Mouse (Mus musculus) splenic B cell, adult 2 months (primary cell): ENCODE results near the gene Nat8f3.
"Not testable (repeated sequence)": the region's sequence is repeated elsewhere in the genome, so short reads cannot be mapped to it uniquely, and the experiment has no call there.

Source experiments
- DNase-seq: peaks from one replicate; pipeline ENCODE4 v3.0.0-alpha.2; 2011; ENCODE audit warnings: low read depth, low spot score
- H3K27me3 ChIP-seq: 2 replicates; pipeline ENCODE4 v1.6.1; 2012; ENCODE audit warnings: mild to moderate bottlenecking, low read length, moderate library complexity, mixed read lengths; ENCODE audit not compliant: control insufficient read depth, poor library complexity, insufficient read depth, severe bottlenecking
- H3K36me3 ChIP-seq: 2 replicates; pipeline ENCODE4 v1.6.1; 2012; ENCODE audit warnings: mild to moderate bottlenecking, low read length, moderate library complexity, mixed read lengths; ENCODE audit not compliant: control insufficient read depth, poor library complexity, insufficient read depth, severe bottlenecking

Gene Nat8f3

DNA sequence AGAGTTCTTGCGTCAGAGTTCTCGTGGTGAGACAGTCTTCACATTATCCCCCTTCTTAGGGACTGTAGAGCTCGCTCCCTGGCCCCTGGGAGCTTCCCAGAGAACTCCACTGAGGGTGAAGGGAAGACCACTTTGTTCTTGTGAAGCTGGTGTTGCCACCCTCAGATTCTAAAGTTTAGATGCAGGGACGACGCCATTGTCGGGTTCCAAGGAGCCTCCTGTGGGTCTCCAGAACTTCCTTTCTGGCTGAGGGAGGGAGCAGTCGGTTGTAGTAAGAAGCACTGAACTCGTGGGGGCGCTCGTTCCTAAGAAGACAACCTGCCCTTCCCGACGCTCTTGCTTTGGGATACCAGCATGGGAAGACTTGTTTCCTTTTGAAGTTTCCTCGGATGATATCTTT, at the start of gene Nat8f3:
Gene Nat8f3 (minus strand): TSS at position 223 of the 400 bp plus-strand sequence.
- not testable (repeated sequence) for H3K36me3 ChIP-seq, H3K27me3 ChIP-seq, DNase-seq

DNA sequence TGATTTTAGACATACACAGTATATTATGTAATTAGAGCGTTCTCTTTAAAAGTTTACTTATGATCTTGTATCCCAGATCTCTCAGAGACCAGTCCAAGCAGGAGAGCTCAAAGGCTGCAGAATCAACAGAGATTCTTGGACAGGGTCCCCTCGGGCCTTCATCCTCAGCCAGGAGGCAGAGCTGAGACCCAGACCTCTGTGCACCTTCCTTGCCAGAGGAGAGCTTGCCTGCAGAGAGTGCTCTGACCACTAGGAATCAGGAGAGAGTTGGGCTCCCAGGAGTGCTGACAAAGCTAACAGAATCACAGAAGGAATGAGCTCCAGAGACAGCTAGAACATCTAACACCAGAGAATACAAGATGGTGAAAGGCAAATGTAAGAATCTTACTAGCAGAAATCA, 47.8 kb upstream of the Nat8f3 start:
- H3K27me3 ChIP-seq: no peaks in the 10 kb centered on the region
- no peak for DNase-seq
- H3K36me3 ChIP-seq: no peaks in the 10 kb centered on the region

DNA sequence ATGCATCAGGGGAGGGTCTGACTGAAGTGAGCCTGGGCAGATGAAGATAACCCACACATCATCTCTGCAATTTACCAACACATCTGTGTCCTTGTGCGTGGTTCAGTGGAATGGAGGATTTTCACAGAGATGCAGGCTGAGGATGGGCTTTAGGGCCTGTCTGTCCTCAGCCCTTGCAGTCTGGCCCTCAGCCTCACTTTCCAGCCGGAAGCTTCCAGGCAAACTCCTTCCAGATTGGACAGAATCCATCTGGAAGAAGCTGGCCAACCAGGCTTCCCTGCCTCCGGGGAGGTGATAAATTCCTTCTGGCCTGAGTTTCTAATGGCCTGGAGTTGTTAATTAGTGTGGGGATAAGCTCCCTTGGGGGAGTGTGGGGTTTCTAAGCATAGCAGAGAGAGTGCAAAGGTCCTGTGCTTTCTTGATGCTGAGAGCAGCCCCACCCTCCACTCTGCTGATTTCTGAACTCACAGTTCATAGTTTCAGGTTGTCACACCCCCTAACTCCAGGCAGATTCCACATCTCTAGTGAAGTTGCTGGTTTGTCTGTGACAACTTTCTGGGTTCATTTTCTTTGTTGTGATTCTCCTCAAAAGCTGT, 45.5 kb upstream of the Nat8f3 start:
- not testable (repeated sequence) for DNase-seq, H3K27me3 ChIP-seq, H3K36me3 ChIP-seq

DNA sequence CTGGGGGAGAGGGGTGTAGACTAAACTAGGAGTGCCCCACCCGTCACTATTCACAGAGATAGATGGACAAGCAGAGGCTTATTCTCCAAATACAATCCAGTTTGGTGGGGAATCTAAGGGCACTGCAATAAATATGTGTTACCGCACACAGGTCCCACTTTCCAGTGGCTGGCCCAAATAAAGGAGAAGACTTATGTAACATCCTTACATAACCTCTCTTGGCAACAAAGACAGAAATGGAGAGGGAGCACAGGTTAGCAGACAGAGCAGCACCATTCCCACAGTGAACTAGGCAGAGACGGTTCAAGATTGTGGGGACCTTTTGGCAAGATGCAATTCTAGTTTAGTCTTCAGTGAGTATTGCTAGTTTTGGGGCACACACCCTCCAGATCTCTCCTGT, 45.0 kb upstream of the Nat8f3 start:
- H3K36me3 ChIP-seq, H3K27me3 ChIP-seq, DNase-seq: not testable (repeated sequence)

DNA sequence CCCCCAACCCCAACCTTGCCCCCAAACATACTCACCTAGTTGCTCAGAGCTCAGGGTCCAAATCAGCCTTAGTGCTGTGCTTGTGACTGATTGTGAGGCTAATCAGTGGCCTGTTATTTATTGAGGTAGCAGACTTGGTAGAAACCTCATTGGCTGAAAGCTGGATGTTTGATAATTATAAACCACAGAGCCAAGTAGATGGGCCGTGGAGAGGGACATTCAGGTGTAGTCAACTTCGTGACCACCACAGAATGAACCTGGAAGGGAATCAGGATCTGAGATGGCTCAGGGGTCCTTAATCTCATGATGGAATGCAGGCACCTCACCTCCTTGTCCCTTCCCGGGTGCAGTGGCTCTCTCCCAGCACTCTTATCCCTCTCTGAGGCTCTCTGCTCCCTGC, 44.2 kb upstream of the Nat8f3 start:
- DNase-seq, H3K36me3 ChIP-seq: not testable (repeated sequence)

DNA sequence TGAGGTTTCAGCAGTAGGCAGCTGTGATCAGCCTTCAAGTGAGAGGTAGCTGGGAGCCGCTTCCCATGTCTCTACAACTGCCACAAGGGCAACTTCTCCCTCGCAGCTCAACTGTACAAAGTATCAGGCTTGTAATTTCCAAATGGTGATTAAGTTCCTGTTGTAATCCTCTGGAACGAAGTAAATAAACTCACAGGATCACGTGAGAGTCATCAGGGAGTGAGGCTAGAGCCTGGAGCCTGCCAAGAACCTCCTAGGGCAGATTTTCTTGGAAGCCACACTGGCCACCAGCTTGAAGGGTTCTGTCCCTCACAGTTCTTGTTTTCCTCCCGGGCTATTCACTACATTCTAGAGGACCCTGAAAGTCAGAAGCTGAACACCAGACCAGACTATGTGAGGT, 37.6 kb upstream of the Nat8f3 start:
- H3K36me3 ChIP-seq, DNase-seq: not testable (repeated sequence)

More for the DNA sequence above, 44.2 kb upstream of the Nat8f3 start:
- not testable (repeated sequence) for H3K27me3 ChIP-seq

DNA sequence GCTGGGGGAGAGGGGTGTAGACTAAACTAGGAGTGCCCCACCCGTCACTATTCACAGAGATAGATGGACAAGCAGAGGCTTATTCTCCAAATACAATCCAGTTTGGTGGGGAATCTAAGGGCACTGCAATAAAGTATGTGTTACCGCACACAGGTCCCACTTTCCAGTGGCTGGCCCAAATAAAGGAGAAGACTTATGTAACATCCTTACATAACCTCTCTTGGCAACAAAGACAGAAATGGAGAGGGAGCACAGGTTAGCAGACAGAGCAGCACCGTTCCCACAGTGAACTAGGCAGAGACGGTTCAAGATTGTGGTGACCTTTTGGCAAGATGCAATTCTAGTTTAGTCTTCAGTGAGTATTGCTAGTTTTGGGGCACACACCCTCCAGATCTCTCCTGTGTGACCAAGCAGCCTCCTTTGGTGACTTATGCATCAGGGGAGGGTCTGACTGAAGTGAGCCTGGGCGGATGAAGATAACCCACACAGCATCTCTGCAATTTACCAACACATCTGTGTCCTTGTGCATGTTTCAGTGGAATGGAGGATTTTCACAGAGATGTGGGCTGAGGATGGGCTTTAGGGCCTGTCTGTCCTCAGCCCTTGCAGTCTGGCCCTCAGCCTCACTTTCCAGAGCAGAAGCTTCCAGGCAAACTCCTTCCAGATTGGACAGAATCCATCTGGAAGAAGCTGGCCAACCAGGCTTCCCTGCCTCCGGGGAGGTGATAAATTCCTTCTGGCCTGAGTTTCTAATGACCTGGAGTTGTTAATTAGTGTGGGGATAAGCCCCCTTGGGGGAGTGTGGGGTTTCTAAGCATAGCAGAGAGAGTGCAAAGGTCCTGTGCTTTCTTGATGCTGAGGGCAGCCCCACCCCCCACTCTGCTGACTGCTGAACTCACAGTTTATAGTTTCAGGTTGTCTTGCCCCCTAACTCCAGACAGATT, 2.2 kb downstream of the Nat8f3 start:
- H3K27me3 ChIP-seq, H3K36me3 ChIP-seq, DNase-seq: not testable (repeated sequence)

More for the DNA sequence above, 37.6 kb upstream of the Nat8f3 start:
- H3K27me3 ChIP-seq: not testable (repeated sequence)

DNA sequence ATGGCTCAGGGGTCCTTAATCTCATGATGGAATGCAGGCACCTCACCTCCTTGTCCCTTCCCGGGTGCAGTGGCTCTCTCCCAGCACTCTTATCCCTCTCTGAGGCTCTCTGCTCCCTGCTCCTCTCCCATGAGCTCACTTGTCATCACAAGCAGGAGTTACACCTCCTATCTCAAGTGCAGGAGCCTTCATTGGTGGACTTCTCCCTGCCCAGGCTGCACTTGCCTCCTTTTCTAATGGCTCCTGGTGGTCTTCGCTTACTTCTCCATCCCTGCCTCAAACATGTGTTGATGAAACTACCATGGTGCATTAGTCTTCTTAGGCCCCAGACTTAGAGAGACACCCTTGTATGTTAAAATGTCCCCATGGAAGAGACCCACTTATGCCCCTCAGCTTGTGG, 2.9 kb downstream of the Nat8f3 start:
- not testable (repeated sequence) for H3K36me3 ChIP-seq, DNase-seq, H3K27me3 ChIP-seq

DNA sequence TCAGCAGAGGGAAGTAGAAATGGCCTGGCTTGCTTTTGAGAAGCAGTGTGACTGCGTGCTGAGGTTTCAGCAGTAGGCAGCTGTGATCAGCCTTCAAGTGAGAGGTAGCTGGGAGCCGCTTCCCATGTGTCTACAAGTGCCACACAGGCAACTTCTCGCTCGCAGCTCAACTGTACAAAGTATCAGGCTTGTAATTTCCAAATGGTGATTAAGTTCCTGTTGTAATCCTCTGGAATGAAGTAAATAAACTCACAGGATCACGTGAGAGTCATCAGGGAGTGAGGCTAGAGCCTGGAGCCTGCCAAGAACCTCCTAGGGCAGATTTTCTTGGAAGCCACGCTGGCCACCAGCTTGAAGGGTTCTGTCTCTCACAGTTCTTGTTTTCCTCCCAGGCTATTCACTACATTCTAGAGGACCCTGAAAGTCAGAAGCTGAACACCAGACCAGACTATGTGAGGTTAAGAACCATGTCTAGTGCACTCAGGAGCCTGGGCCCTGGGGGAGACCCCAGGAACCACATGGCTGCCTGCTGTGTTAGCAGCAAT, 9.8 kb downstream of the Nat8f3 start:
- not testable (repeated sequence) for H3K27me3 ChIP-seq, DNase-seq, H3K36me3 ChIP-seq

DNA sequence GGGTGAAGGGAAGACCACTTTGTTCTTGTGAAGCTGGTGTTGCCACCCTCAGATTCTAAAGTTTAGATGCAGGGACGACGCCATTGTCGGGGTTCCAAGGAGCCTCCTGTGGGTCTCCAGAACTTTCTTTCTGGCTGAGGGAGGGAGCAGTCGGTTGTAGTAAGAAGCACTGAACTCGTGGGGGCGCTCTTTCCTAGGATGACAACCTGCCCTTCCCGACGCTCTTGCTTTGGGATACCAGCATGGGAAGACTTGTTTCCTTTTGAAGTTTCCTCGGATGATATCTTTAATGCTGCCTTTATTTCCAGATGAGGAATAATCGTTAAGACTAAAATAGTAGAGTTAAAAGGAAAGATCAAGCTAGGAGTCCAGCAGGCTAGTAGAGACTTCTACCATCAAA, 52.4 kb downstream of the Nat8f3 start, which contains the start of gene Nat8f7:
Gene Nat8f7 (minus strand): TSS at position 101 of the 400 bp plus-strand sequence.
- not testable (repeated sequence) for DNase-seq, H3K36me3 ChIP-seq, H3K27me3 ChIP-seq

DNA sequence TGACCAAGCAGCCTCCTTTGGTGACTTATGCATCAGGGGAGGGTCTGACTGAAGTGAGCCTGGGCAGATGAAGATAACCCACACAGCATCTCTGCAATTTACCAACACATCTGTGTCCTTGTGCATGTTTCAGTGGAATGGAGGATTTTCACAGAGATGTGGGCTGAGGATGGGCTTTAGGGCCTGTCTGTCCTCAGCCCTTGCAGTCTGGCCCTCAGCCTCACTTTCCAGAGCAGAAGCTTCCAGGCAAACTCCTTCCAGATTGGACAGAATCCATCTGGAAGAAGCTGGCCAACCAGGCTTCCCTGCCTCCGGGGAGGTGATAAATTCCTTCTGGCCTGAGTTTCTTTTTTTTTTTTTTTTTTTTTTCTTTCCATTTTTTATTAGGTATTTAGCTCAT, 55.9 kb downstream of the Nat8f3 start:
- not testable (repeated sequence) for DNase-seq, H3K36me3 ChIP-seq, H3K27me3 ChIP-seq

DNA sequence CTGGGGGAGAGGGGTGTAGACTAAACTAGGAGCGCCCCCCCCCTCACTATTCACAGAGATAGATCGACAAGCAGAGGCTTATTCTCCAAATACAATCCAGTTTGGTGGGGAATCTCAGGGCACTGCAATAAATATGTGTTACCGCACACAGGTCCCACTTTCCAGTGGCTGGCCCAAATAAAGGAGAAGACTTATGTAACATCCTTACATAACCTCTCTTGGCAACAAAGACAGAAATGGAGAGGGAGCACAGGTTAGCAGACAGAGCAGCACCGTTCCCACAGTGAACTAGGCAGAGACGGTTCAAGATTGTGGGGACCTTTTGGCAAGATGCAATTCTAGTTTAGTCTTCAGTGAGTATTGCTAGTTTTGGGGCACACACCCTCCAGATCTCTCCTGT, 56.3 kb downstream of the Nat8f3 start:
- not testable (repeated sequence) for H3K36me3 ChIP-seq, H3K27me3 ChIP-seq, DNase-seq

DNA sequence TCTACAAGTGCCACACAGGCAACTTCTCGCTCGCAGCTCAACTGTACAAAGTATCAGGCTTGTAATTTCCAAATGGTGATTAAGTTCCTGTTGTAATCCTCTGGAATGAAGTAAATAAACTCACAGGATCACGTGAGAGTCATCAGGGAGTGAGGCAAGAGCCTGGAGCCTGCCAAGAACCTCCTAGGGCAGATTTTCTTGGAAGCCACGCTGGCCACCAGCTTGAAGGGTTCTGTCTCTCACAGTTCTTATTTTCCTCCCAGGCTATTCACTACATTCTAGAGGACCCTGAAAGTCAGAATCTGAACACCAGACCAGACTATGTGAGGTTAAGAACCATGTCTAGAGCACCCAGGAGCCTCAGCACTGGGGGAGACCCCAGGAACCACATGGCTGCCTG, 63.6 kb downstream of the Nat8f3 start:
- DNase-seq, H3K27me3 ChIP-seq, H3K36me3 ChIP-seq: not testable (repeated sequence)
